Mouse (Mus musculus) brain, embryonic 14.5 days (tissue): ENCODE results near the gene Pnmal1.

Source experiments
- CTCF ChIP-seq: fragments of 200-500 bp; IDR thresholded peaks from 2 replicates; pipeline ENCODE4 v1.5.1; 2012; ENCODE audit warnings: inconsistent platforms, mild to moderate bottlenecking, moderate library complexity, borderline replicate concordance; ENCODE audit not compliant: insufficient read depth, insufficient read length; ENCODE audit errors: extremely low read depth
- POLR2A ChIP-seq: fragments of 200-500 bp; IDR thresholded peaks from 2 replicates; pipeline ENCODE4 v1.6.1; 2012; ENCODE audit warnings: mild to moderate bottlenecking, inconsistent platforms, borderline replicate concordance; ENCODE audit not compliant: poor library complexity, insufficient read depth, insufficient read length, severe bottlenecking; ENCODE audit errors: extremely low read depth

- peak; percentile 84; the same call in 1 of the 2 replicates for TF ChIP-seq CTCF
- no peak for TF ChIP-seq POLR2A
Observed at GRCm38 (mm10) chr7:16931968-16932627, 27.4 kb upstream of the Pnmal1 start.
